Mouse (Mus musculus) lung, embryonic 14.5 days (tissue): ENCODE results near the gene Gpc6. TPM values are rescaled to one million over a fixed set of nuclear protein-coding genes. Genes with fewer than 3 reads are reported as not detected.

Experiments used
- ATAC-seq: fragments of 200-750 bp; cut with Nextera tagmentation; 2 replicates; pipeline ENCODE4 v1.8.0; 2017; ENCODE audit warnings: mild to moderate bottlenecking, moderate TSS enrichment, moderate library complexity; ENCODE audit not compliant: insufficient read depth
- DNase-seq: peaks from one replicate; pipeline ENCODE4 v3.0.0-alpha.2; 2015
- H3K27ac ChIP-seq: fragments of 300-500 bp; sonication (generic); 2 replicates; pipeline ENCODE4 v1.5.1; 2014; ENCODE audit warnings: low read depth, mild to moderate bottlenecking, moderate library complexity
- H3K27me3 ChIP-seq: fragments of 300-500 bp; sonication (generic); 2 replicates; pipeline ENCODE4 v1.6.1; 2014; ENCODE audit warnings: low read length, control low read depth; ENCODE audit not compliant: insufficient read depth
- H3K36me3 ChIP-seq: fragments of 300-500 bp; sonication (generic); 2 replicates; pipeline ENCODE4 v1.6.1; 2014; ENCODE audit warnings: control low read depth; ENCODE audit not compliant: insufficient read depth
- H3K4me1 ChIP-seq: fragments of 300-500 bp; sonication (generic); 2 replicates; pipeline ENCODE4 v1.6.1; 2014; ENCODE audit warnings: antibody characterized with exemption, control low read depth; ENCODE audit not compliant: insufficient read depth
- H3K4me2 ChIP-seq: fragments of 300-500 bp; sonication (generic); 2 replicates; pipeline ENCODE4 v1.6.1; 2014; ENCODE audit warnings: mild to moderate bottlenecking
- H3K4me3 ChIP-seq: fragments of 300-500 bp; sonication (generic); 2 replicates; pipeline ENCODE4 v1.5.1; 2014; ENCODE audit warnings: low read depth, low read length
- H3K9ac ChIP-seq: fragments of 300-500 bp; sonication (generic); 2 replicates; pipeline ENCODE4 v1.6.1; 2014
- H3K9me3 ChIP-seq: fragments of 300-500 bp; sonication (generic); 2 replicates; pipeline ENCODE4 v1.6.1; 2016; ENCODE audit warnings: low read depth, low read length, control low read depth
- CTCF ChIP-seq: IDR thresholded peaks from 2 replicates; pipeline ENCODE4 v1.5.1; 2016; ENCODE audit warnings: antibody characterized with exemption, low read depth
- WGBS: fragments of 180-500 bp; shearing (Covaris S2); extraction: QIAGEN DNeasy Blood & Tissue Kit; methylation state at CpG from one replicate; pipeline ENCODE4 v1.1.7; 2014; 5-methylcytosine and 5-hydroxymethylcytosine counted together
- polyA plus RNA-seq: library from polyadenylated mRNA; unstranded; fragments of >200 nt; fragmentation: Nextera tagmentation; extraction: Ambion mirVana; gene quantifications from 2 replicates; pipeline ENCODE4 v1.2.1, GENCODE M21; 2014

Gpc6 gene
- polyA plus RNA-seq, 1 experiment from 2014 or later: 38.9 TPM

GRCm38 (mm10) chr14:117451391-117451991, 526.4 kb downstream of the Gpc6 start:
- Histone ChIP-seq H3K4me2 (no peak overlapping the region), H3K9me3 (no peaks in the 10 kb centered on the region), H3K9ac (no peak overlapping the region), H3K36me3 (no peaks in the 10 kb centered on the region), H3K27ac (no peak overlapping the region), H3K4me3 (no peak overlapping the region), H3K4me1 (no peaks in the 10 kb centered on the region), H3K27me3 (no peaks in the 10 kb centered on the region)
- DNase-seq: peak; percentile 80
- TF ChIP-seq CTCF: no peak
- ATAC-seq: peak; percentile 65; the same call in 1 of the 2 replicates
- WGBS: 48% methylated on average over 3 of the region's 3 CpGs

GRCm38 (mm10) chr14:117452150-117452549, 527.0 kb downstream of the Gpc6 start:
- TF ChIP-seq CTCF: no peak
- DNase-seq: peak; percentile 16
- Histone ChIP-seq H3K4me3 (no peak overlapping the region), H3K4me2 (no peak overlapping the region), H3K9me3 (no peaks in the 10 kb centered on the region), H3K27me3 (no peaks in the 10 kb centered on the region), H3K4me1 (no peaks in the 10 kb centered on the region), H3K36me3 (no peaks in the 10 kb centered on the region), H3K27ac (no peak overlapping the region), H3K9ac (no peak overlapping the region)
- 83% methylated on average over 7 of the region's 7 CpGs for WGBS
- ATAC-seq: no peak

GRCm38 (mm10) chr14:117473378-117473777, 548.3 kb downstream of the Gpc6 start:
- H3K9me3 ChIP-seq: no peaks in the 10 kb centered on the region
- no peak overlapping the region for H3K4me2 ChIP-seq
- 39% methylated on average over 2 of the region's 2 CpGs for WGBS
- H3K9ac ChIP-seq: no peak overlapping the region
- no peaks in the 10 kb centered on the region for H3K4me1 ChIP-seq
- DNase-seq: no peak
- no peaks in the 10 kb centered on the region for H3K36me3 ChIP-seq
- H3K27me3 ChIP-seq: no peaks in the 10 kb centered on the region
- TF ChIP-seq CTCF: no peak
- H3K4me3 ChIP-seq: no peak overlapping the region
- H3K27ac ChIP-seq: no peak overlapping the region
- no peak for ATAC-seq

DNA sequence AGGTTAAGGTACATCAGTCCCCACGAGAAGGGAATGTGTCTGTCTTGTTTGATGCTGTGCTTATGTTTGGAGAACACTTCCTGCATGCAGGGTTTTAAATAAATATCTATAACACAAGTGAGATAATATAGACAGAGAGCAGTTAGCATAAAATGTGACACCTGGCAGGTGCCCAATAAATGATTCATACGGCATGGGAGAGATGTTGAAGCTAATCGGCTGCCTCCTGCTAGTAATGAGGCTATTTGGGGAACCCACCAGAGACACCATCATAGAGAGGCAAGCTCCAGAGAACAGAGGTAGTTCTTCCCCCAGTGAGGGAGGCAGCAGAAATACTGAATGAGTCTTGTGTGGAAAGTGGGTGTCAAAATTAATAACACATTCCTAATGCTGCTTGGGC, 553.8 kb downstream of the Gpc6 start:
- Histone ChIP-seq H3K4me2 (no peak overlapping the region), H3K4me3 (no peak overlapping the region), H3K27me3 (no peaks in the 10 kb centered on the region), H3K27ac (no peak overlapping the region), H3K36me3 (no peaks in the 10 kb centered on the region), H3K9ac (no peak overlapping the region), H3K9me3 (no peaks in the 10 kb centered on the region), H3K4me1 (0 out of 2 replicates have a peak, but pooled peaks cover 3% of the 10 kb centered on the region)
- TF ChIP-seq CTCF: no peak
- no peak for DNase-seq
- no peak for ATAC-seq
- 18% methylated on average over 3 of the region's 3 CpGs for WGBS

GRCm38 (mm10) chr14:117487161-117487754, 562.1 kb downstream of the Gpc6 start:
- no peaks in the 10 kb centered on the region for H3K27me3 ChIP-seq
- H3K4me1 ChIP-seq: no peaks in the 10 kb centered on the region
- H3K36me3 ChIP-seq: no peaks in the 10 kb centered on the region
- no peak overlapping the region for H3K4me3 ChIP-seq
- DNase-seq (no peak), ATAC-seq (no peak)
- WGBS: 39% methylated on average over 4 of the region's 4 CpGs
- H3K9ac ChIP-seq: no peak overlapping the region
- TF ChIP-seq CTCF: no peak
- no peaks in the 10 kb centered on the region for H3K9me3 ChIP-seq
- H3K4me2 ChIP-seq: no peak overlapping the region
- no peak overlapping the region for H3K27ac ChIP-seq

DNA sequence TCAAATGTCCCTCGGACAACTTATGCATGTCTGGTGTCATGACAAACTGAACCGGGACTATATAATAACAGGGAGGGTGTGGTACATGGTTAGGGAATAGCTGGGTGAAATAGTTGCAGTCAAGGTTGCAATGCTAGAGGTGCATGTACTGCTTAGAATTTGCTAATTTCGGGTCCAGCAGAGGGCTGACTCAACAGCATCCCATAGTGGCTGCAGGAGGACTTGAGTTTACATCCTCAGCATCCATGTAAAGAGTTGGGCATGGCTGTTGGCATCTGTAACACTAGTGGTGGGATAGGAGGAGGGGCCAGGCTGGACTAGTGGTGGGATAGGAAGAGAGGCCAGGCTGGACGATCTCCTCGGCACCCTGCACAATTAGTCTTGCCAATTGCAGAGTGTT, 565.4 kb downstream of the Gpc6 start:
- Histone ChIP-seq H3K4me2 (no peak overlapping the region), H3K4me3 (no peak overlapping the region), H3K9ac (no peak overlapping the region), H3K27ac (no peak overlapping the region), H3K36me3 (no peaks in the 10 kb centered on the region), H3K27me3 (no peaks in the 10 kb centered on the region), H3K9me3 (no peaks in the 10 kb centered on the region), H3K4me1 (no peaks in the 10 kb centered on the region)
- peak; percentile 31; the same call in 1 of the 2 replicates for TF ChIP-seq CTCF
- WGBS: 60% methylated on average over 5 of the region's 5 CpGs
- no peak for DNase-seq
- peak; percentile 49; the same call in 1 of the 2 replicates for ATAC-seq

- no peak for TF ChIP-seq CTCF
- Histone ChIP-seq H3K4me2 (no peak overlapping the region), H3K27me3 (no peaks in the 10 kb centered on the region), H3K36me3 (no peaks in the 10 kb centered on the region), H3K4me1 (no peaks in the 10 kb centered on the region), H3K27ac (no peak overlapping the region), H3K9ac (no peak overlapping the region), H3K9me3 (no peaks in the 10 kb centered on the region), H3K4me3 (no peak overlapping the region)
- no peak for ATAC-seq
- no peak for DNase-seq
- WGBS: 61% methylated on average over 3 of the region's 3 CpGs
These were observed 570.0 kb downstream of the Gpc6 start for GRCm38 (mm10) chr14:117495118-117495517.
